Mouse (Mus musculus): ENCODE results near the gene P2ry1.

P2ry1 gene

GRCm38 (mm10) chr3:61002587-61003501 lies at the start of gene P2ry1:
Gene P2ry1, plus strand, starts transcription at chr3:61002795.
- no peak for DNase-seq (ENCODE audit: low spot score)

GRCm38 (mm10) chr3:60953199-60953736 lies 49.3 kb upstream of the P2ry1 start:
- no peak for DNase-seq (ENCODE audit: low spot score)

- no peak for DNase-seq (ENCODE audit: low spot score)
These were observed 48.5 kb upstream of the P2ry1 start for GRCm38 (mm10) chr3:60954073-60954472.

GRCm38 (mm10) chr3:60958769-60959168 lies 43.8 kb upstream of the P2ry1 start:
- DNase-seq (ENCODE audit: low spot score), result no peak

- no peak for DNase-seq (ENCODE audit: low spot score)
These were observed 37.5 kb upstream of the P2ry1 start for GRCm38 (mm10) chr3:60965137-60965536.

GRCm38 (mm10) chr3:60974944-60975343 lies 27.7 kb upstream of the P2ry1 start:
- no peak for DNase-seq (ENCODE audit: low spot score)

GRCm38 (mm10) chr3:60982109-60982508 lies 20.5 kb upstream of the P2ry1 start:
- DNase-seq (ENCODE audit: low spot score), result no peak

- no peak for DNase-seq (ENCODE audit: low spot score)
These were observed 4.5 kb upstream of the P2ry1 start for GRCm38 (mm10) chr3:60998064-60998463.

GRCm38 (mm10) chr3:60999715-61000114 lies 2.9 kb upstream of the P2ry1 start:
- DNase-seq (ENCODE audit: low spot score), result no peak

GRCm38 (mm10) chr3:61000747-61001146 lies 1.8 kb upstream of the P2ry1 start:
- DNase-seq (ENCODE audit: low spot score), result no peak

- no peak for DNase-seq (ENCODE audit: low spot score)
These were observed 576 bp upstream of the P2ry1 start for GRCm38 (mm10) chr3:61001852-61002586.

- DNase-seq (ENCODE audit: low spot score), result no peak
These were observed 2.0 kb downstream of the P2ry1 start for GRCm38 (mm10) chr3:61004611-61005010.

GRCm38 (mm10) chr3:61011660-61012059 lies 9.1 kb downstream of the P2ry1 start:
- no peak for DNase-seq (ENCODE audit: low spot score)

- no peak for DNase-seq (ENCODE audit: low spot score)
These were observed 10.0 kb downstream of the P2ry1 start for GRCm38 (mm10) chr3:61012550-61012949.

- DNase-seq (ENCODE audit: low spot score), result no peak
These were observed 14.1 kb downstream of the P2ry1 start for GRCm38 (mm10) chr3:61016733-61017132.

- DNase-seq (ENCODE audit: low spot score), result no peak
These were observed 29.5 kb downstream of the P2ry1 start for GRCm38 (mm10) chr3:61032100-61032499.

- DNase-seq (ENCODE audit: low spot score), result no peak
These were observed 33.0 kb downstream of the P2ry1 start for GRCm38 (mm10) chr3:61035633-61036032.

GRCm38 (mm10) chr3:61039916-61040315 lies 37.3 kb downstream of the P2ry1 start:
- DNase-seq (ENCODE audit: low spot score), result no peak

- no peak for DNase-seq (ENCODE audit: low spot score)
These were observed 47.5 kb downstream of the P2ry1 start for GRCm38 (mm10) chr3:61049976-61050672.

Data from layer of hippocampus, adult 9-10 months (tissue).